Mouse (Mus musculus) neutrophil, adult 5-6 weeks (primary cell): ENCODE data around the gene Chrd. TPM values are rescaled to one million over a fixed set of nuclear protein-coding genes. Genes with fewer than 3 reads are reported as not detected.

ENCODE experiments used
- ATAC-seq: fragments of 151-379, 151-347 bp; 2 replicates; pipeline ENCODE4 v1.8.0; 2017; ENCODE audit warnings: mild to moderate bottlenecking, moderate TSS enrichment; ENCODE audit not compliant: insufficient number of reproducible peaks, poor library complexity, low FRiP score, severe bottlenecking; ENCODE audit errors: extremely low read depth
- total RNA-seq: library from RNA; stranded (forward); fragments of 200-1000 nt; gene quantifications from 2 replicates; pipeline ENCODE4 v1.2.3, GENCODE M21; 2017

Chrd gene
- total RNA-seq, 1 experiment from 2014 or later: not detected

- no peak for ATAC-seq
Observed at GRCm38 (mm10) chr16:20726384-20726783, 6.5 kb upstream of the Chrd start.

- ATAC-seq: no peak
Observed at GRCm38 (mm10) chr16:20730293-20730711, 2.6 kb upstream of the Chrd start.

- ATAC-seq: no peak
Observed at GRCm38 (mm10) chr16:20731688-20732087, 1.2 kb upstream of the Chrd start.

- no peak for ATAC-seq
Observed at GRCm38 (mm10) chr16:20732251-20732924, 539 bp upstream of the Chrd start.

- no peak for ATAC-seq
Observed at GRCm38 (mm10) chr16:20733731-20734730, 1.1 kb downstream of the Chrd start, which contains the start of gene Thpo. Thpo (minus strand) TSS chr16:20734511.

- ATAC-seq: no peak
Observed at GRCm38 (mm10) chr16:20735651-20736050, 2.7 kb downstream of the Chrd start.

- no peak for ATAC-seq
Observed at GRCm38 (mm10) chr16:20736168-20736567, 3.2 kb downstream of the Chrd start.

GRCm38 (mm10) chr16:20736823-20737222 lies 3.9 kb downstream of the Chrd start:
- no peak for ATAC-seq

- ATAC-seq: no peak
Observed at GRCm38 (mm10) chr16:20739845-20740244, 6.9 kb downstream of the Chrd start.

- no peak for ATAC-seq
Observed at GRCm38 (mm10) chr16:20746641-20747040, 13.7 kb downstream of the Chrd start.

GRCm38 (mm10) chr16:20750518-20750917 lies 17.6 kb downstream of the Chrd start:
- no peak for ATAC-seq

- ATAC-seq: no peak
Observed at GRCm38 (mm10) chr16:20756052-20756451, 23.1 kb downstream of the Chrd start.

GRCm38 (mm10) chr16:20757385-20757784 lies 24.5 kb downstream of the Chrd start:
- ATAC-seq: no peak

GRCm38 (mm10) chr16:20761681-20762080 lies 28.8 kb downstream of the Chrd start:
- no peak for ATAC-seq

- 0 out of 2 replicates have a peak, but pooled peaks have one; percentile 19 for ATAC-seq
Observed at GRCm38 (mm10) chr16:20765244-20765643, 32.3 kb downstream of the Chrd start.

- no peak for ATAC-seq
Observed at GRCm38 (mm10) chr16:20775021-20775420, 42.1 kb downstream of the Chrd start.

- ATAC-seq: no peak
Observed at GRCm38 (mm10) chr16:20779846-20780245, 46.9 kb downstream of the Chrd start.

- no peak for ATAC-seq
Observed at GRCm38 (mm10) chr16:20781101-20781630, 48.2 kb downstream of the Chrd start.

- ATAC-seq: no peak
Observed at GRCm38 (mm10) chr16:20783891-20784290, 51.0 kb downstream of the Chrd start.

- no peak for ATAC-seq
Observed at GRCm38 (mm10) chr16:20784754-20785153, 51.8 kb downstream of the Chrd start.
